Mouse (Mus musculus): ENCODE results near the gene Kmt2c. TPM values are rescaled to one million over a fixed set of nuclear protein-coding genes. Genes with fewer than 3 reads are reported as not detected.
A peak's percentile ranks its signal among the peaks of the same experiment; 100 is the strongest.

Kmt2c gene
- total RNA-seq, 2 experiments from 2014 or later = 63.9 to 69.4 TPM

DNA sequence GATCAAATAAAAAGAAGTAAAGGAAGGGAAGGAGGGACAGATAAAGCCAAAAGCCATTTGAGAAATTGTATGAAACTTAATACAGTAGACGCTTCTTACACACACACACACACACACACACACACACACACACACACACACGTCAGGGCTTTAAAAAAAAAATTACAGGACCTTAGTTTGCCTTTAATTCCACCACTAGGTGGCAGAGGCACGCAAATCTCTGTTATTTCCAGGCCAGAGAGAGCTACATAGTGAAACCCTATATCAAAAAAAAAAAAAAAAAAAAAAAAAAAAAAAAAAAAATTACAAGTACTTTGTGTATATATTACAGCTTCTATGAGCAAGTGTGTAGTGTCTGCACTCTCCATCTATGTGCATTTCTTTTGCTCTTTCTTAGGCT, 62.5 kb downstream of the Kmt2c start:
- intact Hi-C loops (cut with DNase I) = loop anchor here (5.0 kb wide), 1 partner anchor 61 kb away; the partner anchor contains the start of gene Kmt2c
- peak; percentile 58 to 73 for DNase-seq (ENCODE audit: low spot score in 2 of 2)

DNA sequence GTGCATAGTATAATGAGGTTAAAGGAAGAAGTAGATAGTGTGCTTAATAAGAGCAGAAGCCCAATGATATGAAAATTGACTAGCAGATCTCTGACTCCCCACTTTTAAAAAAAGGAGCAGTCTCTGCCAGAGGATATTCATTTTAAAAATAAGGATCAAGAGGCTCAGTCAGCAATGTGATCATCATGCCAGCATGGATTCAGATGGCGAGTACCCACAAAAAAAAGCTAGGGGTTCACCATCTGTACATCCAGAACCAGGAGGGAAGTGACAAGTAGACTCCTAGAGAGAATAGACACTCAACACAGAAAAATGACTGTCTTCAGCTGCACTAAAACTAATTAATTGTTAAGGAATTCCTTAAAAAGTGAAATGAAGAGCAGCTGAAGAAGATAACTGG, 76.0 kb downstream of the Kmt2c start:
- no peak for DNase-seq (ENCODE audit: low spot score in 2 of 2)
- intact Hi-C loops (cut with DNase I) = loop anchor here (5.0 kb wide), 2 partner anchors 75 to 410 kb away; partner anchors contain the start of gene Kmt2c

DNA sequence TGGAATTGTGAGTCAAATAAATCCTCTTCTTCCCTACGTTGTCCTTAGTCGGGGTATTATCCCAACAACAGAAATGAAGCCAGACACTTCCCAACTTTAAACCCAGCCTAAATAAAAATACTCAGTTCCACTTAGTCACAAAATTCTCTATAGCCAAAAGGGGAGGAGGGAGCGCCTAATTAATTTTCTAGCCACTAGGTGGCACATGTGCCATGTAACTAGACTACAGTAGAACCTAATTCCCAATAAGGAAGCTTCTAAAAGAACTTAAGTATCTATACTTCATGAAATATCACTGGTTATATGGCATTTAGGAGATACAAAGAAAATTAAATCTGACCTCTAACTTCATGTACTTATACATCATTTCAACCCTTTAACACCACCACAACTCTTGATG, 78.0 kb downstream of the Kmt2c start:
- intact Hi-C loops (cut with DNase I) = loop anchor here (5.0 kb wide), 2 partner anchors 77 to 412 kb away; partner anchors contain the start of gene Kmt2c
- peak; percentile 81 to 82 for DNase-seq (ENCODE audit: low spot score in 2 of 2)

DNA sequence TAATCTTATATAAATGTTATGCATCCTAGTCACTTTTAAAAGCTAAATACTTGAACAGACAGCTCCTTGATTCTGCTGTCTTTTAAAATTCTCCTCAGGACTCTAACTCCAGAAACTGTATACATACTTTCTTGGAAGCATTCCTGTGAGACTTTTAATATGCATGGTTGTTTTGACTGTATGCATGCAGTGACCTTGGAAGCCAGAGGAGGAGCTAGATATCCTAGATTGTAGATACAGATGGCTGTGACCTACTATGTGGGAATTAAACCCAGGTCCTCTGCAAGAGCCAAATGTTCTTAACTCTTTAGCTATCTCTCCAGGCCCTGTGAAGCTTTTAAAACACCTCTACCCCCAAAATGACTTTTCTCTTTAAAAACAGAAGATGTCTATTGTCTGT, 83.2 kb downstream of the Kmt2c start:
- intact Hi-C loops (cut with DNase I) = no loop called here
- no peak for DNase-seq (ENCODE audit: low spot score in 2 of 2)

DNA sequence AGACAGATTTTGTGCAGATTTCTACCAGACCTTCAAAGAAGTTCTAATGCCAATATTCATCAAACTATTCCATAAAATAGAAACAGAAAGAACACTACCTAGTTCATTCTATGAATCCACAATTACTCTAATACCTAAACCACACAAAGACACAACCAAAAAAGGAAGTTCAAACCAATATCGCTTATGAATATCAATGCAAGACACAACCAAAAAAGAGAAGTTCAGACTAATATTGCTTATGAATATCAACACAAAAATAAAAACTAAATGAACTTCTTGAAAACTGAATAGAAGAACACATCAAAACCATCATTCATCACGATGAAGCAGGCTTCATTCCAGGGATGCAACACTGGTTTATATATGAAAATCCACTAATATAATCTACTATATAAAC, 101.9 kb downstream of the Kmt2c start:
- intact Hi-C loops (cut with DNase I) = no loop called here
- no peak for DNase-seq (ENCODE audit: low spot score in 2 of 2)

DNA sequence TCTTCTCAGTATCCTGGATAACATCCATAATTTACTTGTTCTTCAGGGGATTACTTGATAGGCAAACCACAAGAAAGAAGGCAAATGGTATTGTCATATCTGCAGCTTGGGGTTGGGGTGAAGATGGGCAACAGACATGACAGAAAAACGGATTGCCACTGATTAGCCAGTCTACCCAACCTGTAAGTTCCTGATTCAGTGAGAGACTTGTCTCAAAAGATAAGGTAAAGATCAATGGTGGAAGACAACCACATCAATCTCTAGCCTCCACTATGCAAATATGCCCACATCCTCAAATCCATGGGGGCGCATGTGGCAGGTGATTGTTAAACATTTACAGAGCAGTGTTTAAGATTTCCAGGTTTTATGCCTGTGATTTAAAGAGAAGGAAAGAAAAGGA, 105.9 kb downstream of the Kmt2c start:
- DNase-seq (ENCODE audit: low spot score in 2 of 2) = no peak
- intact Hi-C loops (cut with DNase I) = no loop called here

DNA sequence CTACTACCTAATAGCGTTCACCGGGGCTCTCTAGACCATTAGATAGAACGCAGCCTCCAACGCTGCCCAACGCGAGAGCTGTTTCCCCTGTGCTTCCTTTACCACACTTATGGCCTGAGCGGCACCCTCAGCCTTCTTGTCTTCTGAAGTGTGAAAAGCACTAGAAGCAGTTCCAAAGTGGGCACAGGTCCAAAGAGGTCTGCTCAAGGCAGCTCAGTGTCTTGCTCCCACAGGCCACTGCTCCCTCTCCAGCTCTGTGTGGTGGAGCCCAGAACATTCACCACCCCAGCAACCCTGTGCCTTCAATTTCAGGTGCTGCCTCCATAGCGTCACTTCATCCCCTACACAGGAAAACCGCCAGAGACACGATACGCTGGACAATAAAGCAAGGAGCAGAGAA, 115.0 kb downstream of the Kmt2c start:
- intact Hi-C loops (cut with DNase I) = no loop called here
- DNase-seq (ENCODE audit: low spot score in 2 of 2) = peak; percentile 10 to 20

DNA sequence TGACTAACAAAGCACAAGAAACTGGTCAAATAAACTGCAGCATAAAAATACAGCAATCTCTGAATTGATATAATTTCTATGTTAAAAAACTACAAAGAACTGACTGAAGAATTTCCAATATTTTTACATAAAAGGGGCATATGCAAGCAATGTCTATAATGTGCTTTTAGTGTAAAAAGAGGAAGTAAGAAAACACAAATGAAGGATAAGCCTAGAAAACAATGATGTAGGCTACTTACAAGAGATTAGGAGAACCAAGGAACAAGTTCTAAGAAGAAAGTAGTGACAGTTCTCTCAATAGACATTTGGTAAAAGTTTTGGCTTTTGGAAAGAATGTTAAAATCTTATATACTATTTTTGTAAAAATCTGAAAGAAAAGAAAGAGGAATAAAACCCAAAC, 119.4 kb downstream of the Kmt2c start:
- intact Hi-C loops (cut with DNase I) = no loop called here
- DNase-seq (ENCODE audit: low spot score in 2 of 2) = no peak

DNA sequence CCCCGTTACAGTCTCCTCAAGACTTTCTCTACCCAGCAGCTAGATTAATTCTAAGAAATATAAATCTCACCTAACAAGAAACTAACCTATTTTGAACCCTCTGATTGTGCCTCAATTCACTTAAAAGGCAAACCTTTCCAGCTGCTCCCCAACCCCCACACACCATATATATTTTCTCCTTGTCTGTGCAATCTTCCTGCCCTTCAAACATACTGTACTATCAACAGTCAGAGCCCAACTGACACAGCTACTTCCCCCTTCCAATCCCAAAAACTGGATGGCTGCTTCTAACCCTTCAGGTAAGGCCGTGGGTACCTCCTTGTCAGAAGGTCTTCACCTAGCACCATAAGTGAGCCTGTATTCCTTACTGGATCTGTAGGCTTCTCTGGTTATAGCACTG, 130.2 kb downstream of the Kmt2c start:
- intact Hi-C loops (cut with DNase I) = no loop called here
- no peak for DNase-seq (ENCODE audit: low spot score in 2 of 2)

DNA sequence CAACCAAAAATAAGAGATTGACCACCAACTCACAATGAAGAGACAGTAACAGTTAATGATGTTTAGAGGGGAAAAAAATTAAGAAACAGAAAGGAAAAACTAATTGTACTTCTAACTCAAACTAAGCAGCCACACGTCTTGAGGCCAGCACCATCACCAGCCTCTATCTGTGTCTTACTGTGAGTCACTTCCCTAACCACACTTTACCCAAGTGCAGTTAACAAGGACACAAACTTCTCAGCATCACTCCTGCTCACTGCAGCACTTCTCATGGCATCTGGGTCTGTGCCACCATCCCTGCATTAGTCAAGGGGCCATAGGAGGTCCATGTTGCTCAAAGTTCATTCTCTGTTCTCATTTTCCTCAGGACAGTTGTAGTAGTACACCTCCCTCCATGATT, 131.5 kb downstream of the Kmt2c start:
- no peak for DNase-seq (ENCODE audit: low spot score in 2 of 2)
- intact Hi-C loops (cut with DNase I) = no loop called here

DNA sequence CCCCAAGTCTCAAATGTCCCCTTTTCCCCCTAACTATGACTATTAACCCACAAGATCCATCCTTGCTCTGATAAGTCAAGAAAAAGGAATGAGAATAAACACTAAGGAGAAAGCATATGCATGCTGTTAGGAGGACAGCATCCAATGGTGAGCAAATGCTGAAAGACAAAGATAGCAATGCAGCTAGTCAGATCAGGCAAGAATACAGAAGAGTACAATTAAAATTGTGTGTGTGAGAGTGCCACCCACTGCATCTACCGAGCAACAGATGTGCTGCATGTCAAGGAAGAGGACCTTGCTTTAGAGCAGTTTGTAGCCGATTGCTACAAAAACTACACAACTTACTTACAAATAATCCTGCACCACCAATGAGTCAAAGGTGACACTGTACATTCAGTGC, 145.1 kb downstream of the Kmt2c start:
- peak in 1 of 2 experiments; percentile 9 for DNase-seq (ENCODE audit: low spot score in 2 of 2)
- intact Hi-C loops (cut with DNase I) = no loop called here

DNA sequence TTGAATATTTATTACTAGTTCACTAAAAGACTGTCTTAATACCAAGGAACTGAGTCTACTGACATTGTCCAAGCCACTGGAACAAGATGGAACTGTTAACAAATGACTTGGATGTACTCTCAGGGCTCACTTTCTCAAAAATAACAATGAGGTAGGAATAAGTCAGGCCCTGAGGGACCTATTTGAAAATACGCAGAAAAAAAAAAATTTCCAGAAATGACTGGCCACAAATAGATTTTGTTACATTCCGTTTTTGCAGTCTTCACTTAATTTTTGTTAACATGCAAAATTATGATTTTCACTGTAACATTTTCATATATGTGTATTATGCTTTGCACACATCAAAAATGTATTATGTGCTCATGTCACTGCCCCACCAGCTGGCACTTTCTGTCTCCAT, 167.3 kb downstream of the Kmt2c start:
- intact Hi-C loops (cut with DNase I) = no loop called here
- DNase-seq (ENCODE audit: low spot score in 2 of 2) = no peak

DNA sequence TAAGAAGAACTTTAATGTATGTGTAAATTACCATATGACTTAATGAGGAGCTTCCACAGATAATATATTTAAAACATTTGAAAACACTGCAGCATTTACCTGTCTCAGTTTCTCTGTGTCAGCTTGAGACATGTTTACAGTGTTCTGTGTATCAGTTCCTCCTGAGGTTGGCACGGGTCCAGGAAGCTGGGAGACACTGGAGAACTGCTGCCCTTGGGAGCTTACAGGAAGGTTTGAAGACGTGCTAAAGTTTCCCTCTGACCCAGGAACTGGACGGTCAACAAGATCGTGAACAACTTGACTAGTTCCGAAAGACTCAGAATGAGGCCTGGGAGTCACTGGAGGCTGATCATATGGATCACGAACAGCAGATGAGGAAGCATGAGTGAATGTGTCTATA, 184.7 kb downstream of the Kmt2c start:
- intact Hi-C loops (cut with DNase I) = no loop called here
- DNase-seq (ENCODE audit: low spot score in 2 of 2) = peak in 1 of 2 experiments; percentile 18

DNA sequence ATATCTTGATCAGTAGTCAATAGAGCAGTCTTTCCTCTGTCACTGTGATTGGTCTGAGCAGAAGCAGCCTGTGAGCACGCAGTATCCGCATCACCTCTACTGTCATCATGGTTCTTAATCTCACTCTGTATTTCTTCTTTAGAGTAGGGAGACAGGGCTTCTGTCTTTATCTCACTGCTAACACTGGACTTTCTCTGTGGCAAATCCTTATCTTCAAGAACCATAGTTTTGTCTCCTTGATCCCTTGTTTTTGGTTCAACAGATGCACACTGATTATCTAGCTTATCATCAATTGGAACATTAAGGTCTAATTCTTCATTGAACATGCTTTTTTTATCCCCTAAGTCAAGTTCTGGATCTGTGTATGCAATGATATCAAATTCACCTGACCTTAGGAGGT, 188.4 kb downstream of the Kmt2c start:
- intact Hi-C loops (cut with DNase I) = no loop called here
- no peak for DNase-seq (ENCODE audit: low spot score in 2 of 2)

DNA sequence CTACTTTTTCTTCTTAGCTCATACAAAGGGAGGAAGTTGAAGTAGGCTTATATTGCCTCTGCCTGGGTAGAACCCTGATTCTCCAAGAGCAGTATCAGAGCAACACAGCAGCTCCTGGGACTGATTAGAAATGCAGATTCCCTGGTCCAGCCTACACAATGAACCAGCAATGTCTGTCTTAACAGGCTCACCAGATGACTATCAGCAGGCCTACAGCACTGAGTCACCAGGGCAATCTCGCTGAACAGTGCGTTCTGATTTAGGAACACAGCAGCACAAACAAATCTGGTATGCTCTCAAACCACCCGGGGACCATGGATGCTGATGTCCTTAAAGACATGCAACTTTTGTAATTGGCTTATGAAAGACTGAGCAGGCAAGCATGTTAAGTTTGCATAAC, 201.8 kb downstream of the Kmt2c start:
- DNase-seq (ENCODE audit: low spot score in 2 of 2) = peak; percentile 16 to 31
- intact Hi-C loops (cut with DNase I) = no loop called here

DNA sequence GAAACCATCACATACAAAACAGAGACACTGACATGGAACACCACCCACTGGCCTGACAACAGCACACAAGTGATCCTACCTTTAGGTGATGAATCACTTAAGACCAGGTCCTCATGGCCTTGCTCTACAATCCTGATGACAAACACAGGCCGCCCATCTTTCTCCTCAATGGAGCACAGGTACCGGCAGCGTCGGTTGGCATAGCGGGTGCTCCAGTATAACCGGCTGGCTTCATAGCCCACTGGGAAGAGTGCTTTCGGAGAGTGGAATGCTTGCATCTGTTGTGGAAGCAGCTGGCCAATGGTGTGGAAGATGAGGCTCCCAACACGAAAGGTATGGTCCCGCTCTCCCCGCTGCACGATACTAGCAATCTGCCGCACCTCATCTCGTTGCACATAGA, 214.6 kb downstream of the Kmt2c start:
- DNase-seq (ENCODE audit: low spot score in 2 of 2) = no peak
- intact Hi-C loops (cut with DNase I) = no loop called here

DNA sequence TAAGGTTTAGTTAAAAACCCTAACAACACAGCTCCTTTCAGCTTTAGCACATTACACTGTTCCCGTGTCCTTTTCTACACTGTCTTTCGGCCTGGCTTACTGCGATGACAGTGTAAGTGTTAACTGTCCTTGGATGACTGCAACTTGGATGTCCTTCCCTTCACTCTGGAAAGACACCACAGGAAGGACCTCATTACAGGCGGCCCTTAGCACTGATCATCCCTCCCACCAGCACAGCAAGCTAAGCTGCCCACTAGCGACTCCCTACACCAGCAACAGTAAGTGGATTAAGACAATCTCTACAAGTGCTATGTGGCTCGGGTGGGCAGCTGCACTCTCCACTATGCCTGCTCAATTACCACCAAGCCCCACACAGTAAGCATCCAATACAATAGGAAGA, 222.2 kb downstream of the Kmt2c start:
- DNase-seq (ENCODE audit: low spot score in 2 of 2) = no peak
- intact Hi-C loops (cut with DNase I) = no loop called here

DNA sequence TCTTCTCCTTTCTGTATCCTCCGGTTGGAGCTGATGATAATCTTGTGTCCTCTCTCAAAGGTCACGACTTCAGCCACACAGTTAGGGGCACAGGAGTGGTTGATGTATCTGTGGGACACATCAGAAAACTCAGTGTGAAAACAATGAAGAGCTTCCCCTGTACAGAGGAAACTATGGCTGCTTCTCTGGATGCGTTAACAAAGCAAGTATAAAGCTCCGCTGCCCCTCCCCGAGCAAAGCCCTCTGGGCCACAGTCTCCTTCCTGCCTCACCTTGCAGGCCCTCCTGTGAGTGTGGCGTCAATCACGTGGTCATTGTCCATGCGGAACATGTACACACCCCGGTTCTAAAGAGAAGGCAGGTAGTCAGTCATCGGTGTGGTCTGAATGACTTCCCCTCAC, 223.0 kb downstream of the Kmt2c start:
- intact Hi-C loops (cut with DNase I) = no loop called here
- DNase-seq (ENCODE audit: low spot score in 2 of 2) = no peak

DNA sequence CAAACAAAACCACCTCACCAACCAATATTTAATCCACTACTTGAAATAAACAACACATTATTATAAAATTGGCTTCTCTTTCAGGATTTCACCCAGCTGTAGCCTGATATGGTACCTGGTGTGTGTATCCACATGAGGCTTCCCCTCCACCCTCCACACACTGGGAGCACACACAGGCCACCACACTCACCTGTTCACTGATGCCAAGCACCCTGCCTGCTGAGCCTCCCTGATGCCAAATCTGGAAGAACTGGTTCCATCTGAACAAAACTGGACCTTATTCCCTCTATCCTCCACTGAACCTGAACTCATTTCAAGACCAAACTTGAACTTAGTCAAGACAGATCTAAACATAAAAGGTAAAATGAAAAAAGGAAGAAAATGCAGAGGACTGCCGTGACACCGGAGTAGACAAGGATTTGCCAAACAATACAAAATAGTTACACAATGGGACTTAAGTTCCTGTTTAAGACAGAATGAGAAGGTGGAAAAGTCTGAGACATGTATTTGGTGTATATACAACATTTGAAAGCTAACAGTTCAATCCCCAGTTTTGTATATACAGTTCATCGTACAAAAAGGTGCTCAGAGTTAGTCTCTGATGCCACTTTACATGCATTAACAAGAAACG, 230.2 kb downstream of the Kmt2c start:
- intact Hi-C loops (cut with DNase I) = no loop called here

DNA sequence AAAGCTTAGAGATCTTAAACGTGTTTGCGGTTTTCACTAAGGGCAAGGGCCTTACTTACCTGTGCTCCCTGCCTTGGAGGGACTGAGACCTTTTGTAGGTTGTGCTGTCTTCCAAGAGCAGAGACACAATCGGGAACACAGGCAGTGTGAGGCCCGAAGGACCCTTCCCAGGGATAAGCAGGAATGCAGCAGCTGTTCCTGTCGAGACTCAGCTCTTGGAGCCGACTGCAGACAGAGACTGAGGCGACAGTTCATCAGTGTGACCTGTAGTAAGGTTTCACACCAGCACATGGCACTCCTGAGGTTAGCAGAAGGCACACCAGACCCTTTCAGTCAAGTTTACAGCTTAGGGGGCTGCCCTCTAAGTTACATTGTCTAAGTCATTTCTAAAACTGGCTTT, 236.3 kb downstream of the Kmt2c start:
- DNase-seq (ENCODE audit: low spot score in 2 of 2) = no peak
- intact Hi-C loops (cut with DNase I) = no loop called here

More for the DNA sequence above, 230.2 kb downstream of the Kmt2c start:
- no peak for DNase-seq (ENCODE audit: low spot score in 2 of 2)

DNA sequence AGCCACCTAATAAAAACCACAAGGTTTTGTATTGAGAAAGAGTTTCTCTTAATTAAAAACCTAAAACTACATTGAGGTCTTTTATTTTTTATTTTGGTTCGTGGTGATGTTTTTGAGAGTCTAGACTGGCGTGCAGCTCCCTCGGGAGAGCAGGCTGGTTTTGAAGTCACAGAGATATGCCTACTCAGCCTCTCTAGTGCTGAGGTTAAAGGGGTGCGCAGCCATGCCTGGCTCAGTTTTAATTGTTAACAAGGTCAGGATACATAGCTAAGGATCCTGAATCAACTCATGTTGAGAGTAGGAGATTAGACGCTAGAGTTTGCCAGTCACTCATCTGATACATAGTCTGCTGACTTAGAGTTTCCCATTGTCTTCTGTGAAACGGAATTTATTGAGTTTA, 237.1 kb downstream of the Kmt2c start:
- no peak for DNase-seq (ENCODE audit: low spot score in 2 of 2)
- intact Hi-C loops (cut with DNase I) = no loop called here

DNA sequence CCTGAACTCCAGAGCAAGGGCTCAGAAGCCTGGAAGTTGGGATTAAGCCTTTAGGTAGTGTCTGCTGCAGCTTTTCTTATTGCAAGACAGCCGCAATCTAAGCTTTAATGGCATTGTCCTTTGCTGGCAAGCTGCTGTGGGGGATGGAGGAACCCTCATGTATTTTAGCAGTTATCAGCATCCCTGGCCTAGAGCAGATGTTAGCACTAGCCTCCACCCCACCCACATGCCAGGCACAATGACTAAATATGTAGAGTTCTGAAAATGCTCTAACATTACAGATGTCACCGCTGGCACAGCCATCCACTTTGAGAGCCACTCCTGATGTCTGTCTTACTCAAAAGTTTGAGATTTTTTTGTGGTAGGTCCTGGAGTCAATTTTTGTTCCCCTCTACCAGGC, 241.9 kb downstream of the Kmt2c start:
- DNase-seq (ENCODE audit: low spot score in 2 of 2) = peak; percentile 22 to 32
- intact Hi-C loops (cut with DNase I) = no loop called here
